11 mouse cellular contexts compared by ENCODE assay signal in genomic region chr9:62084896-62085295, GRCm38 (mm10).
"Had no signal": no experiment of that assay in that cellular context is flagged by ENCODE, and none has a peak within 500 bp of the region (broad histone marks: within the 10 kb centered on the region; RNA-seq: fewer than 3 reads in every experiment).

No protein-coding gene starts in this region.

- H3K4me3 ChIP-seq: limb, embryonic 10.5 days; lung, embryonic 15.5 days; midbrain, embryonic 12.5 days had no signal

- H3K4me2 ChIP-seq: liver, embryonic 11.5 days; lung, embryonic 15.5 days; midbrain, embryonic 12.5 days had no signal

- H3K9ac ChIP-seq: lung, embryonic 15.5 days; midbrain, embryonic 12.5 days had no signal

- ATAC-seq: midbrain, embryonic 16.5 days had no signal

- H3K4me1 ChIP-seq: lung, embryonic 15.5 days had no signal

- H3K36me3 ChIP-seq: lung, embryonic 15.5 days; midbrain, embryonic 12.5 days had no signal

- H3K27me3 ChIP-seq: lung, embryonic 15.5 days; midbrain, embryonic 12.5 days had no signal

- DNase-seq: kidney, adult 9 months; kidney, postnatal 36 days; lung, postnatal 14 days; thymus, postnatal 4 days had no signal

- H3K27ac ChIP-seq: kidney, postnatal 0 days; limb, embryonic 10.5 days; lung, embryonic 15.5 days; midbrain, embryonic 12.5 days; stomach, postnatal 0 days had no signal

- H3K9me3 ChIP-seq: limb, embryonic 10.5 days; lung, embryonic 15.5 days; midbrain, embryonic 12.5 days had no signal
